Mouse (Mus musculus) natural killer cell, adult 2 months (primary cell): Measurements from ENCODE around the gene Swt1.
A peak's percentile ranks its signal among the peaks of the same experiment; 100 is the strongest.
"Not testable (repeated sequence)": the region's sequence is repeated elsewhere in the genome, so short reads cannot be mapped to it uniquely, and the experiment has no call there.

Experiments used
- DNase-seq, 2 experiments: peaks; one replicate each; pipeline ENCODE4 v3.0.0; 2022; ENCODE audit warnings: low spot score in 2 of 2

The Swt1 gene

GRCm38 (mm10) chr1:151428263-151429221, at the start of gene Swt1, which contains the start of gene Trmt1l:
Gene Swt1 (minus strand): TSS chr1:151428455.
Gene Trmt1l (plus strand): TSS chr1:151428542.
- peak; percentile 95 for DNase-seq

DNA sequence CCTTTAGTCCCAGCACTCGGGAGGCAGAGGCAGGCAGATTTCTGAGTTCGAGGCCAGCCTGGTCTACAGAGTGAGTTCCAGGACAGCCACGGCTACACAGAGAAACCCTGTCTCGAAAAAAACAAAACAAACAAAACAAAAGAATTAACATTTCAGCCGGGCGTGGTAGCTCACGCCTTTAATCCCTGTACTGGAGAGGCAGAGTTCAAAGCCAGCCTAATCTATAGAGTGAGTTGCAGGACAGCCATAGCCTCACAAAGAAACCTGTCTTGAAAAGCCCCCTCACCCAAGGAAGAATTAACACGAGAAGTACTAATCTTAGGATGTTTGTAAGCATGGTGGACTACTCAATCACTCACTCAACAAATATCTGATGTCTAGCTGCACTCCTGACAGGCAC, 44.1 kb upstream of the Swt1 start:
- DNase-seq = not testable (repeated sequence)

GRCm38 (mm10) chr1:151471429-151471828, 43.2 kb upstream of the Swt1 start:
- DNase-seq = no peak

- DNase-seq = no peak
Measured at GRCm38 (mm10) chr1:151466571-151466970, 38.3 kb upstream of the Swt1 start.

GRCm38 (mm10) chr1:151464914-151465313, 36.7 kb upstream of the Swt1 start:
- DNase-seq = no peak

- DNase-seq = no peak
Measured at GRCm38 (mm10) chr1:151461265-151461664, 33.0 kb upstream of the Swt1 start.

DNA sequence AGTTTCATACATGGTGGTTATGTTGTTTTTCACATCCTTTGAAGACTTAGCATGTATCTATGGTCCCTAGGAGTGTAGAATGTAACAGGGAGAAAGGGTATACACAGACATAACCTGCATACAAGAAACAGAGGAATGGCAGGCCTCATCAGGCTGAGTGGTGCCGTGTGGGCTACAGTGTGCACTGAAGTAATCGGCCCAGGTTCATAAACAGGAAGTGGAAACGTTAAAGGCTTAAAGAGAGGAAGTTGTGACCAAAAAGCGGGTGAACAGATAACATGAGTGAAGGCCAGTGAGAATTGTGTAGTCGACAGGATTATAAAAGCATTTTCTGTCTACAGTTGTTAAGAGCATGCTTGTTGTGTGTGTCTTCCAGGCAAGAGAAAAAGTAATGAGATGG, 28.8 kb upstream of the Swt1 start:
- DNase-seq = peak; percentile 22

DNA sequence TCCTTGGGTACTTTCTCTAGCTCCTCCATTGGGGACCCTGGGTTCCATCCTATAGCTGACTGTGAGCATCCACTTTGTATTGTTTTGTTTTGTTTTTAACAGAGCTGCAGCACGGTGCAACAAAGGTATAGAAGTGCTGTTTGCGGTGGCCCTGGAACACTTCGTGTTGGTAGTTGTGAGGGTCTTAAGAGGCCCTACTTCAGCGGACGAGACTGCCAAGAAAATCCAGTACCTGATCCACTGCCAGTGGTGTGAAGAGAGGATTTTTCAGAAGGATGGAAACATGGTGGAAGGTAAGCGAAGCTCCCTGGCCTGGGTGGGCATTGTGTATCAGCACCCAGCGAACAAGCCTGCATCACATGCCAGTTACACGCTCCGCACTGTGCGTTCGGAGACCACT, 23.7 kb upstream of the Swt1 start:
- no peak for DNase-seq

GRCm38 (mm10) chr1:151450851-151451250, 22.6 kb upstream of the Swt1 start:
- no peak for DNase-seq

- no peak for DNase-seq
Measured at GRCm38 (mm10) chr1:151449866-151450265, 21.6 kb upstream of the Swt1 start.

DNA sequence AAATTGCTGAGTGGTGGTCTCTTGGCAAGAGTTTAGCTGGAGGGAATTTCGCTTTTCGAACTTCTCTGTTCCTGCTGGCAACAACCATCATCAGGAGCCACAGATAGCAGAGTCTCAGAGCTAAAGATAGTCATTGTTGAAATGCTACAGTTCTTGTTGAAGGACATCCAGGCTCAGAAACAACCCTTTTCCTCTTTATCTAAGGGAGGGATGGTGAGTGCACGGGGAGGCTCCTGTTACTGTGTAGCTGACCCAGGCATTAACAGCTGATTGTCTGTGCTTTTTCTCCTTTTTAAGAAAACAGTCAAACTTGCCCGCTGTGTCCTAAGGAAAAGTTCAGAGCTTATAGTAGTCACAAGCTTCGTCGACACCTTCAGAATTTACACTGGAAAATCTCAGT, 7.2 kb upstream of the Swt1 start:
- no peak for DNase-seq

DNA sequence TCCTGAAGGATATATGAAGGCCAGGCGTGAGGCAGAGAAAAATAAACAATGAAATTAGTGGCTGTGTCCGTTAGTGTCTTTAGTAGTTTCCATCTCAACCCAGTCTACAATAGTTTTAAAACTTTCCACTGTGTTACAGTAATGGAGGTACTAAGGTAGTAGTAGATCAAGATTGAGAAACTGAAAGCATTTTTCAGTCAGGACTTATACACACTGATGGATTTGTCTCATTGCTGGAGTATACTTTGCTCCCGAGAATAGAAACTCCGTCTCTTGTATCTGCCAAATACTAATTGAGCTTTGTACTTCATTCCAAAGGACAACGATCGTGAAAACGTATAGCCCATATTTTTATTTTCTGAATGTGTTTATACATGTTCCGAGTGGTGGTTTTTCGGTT, 1.1 kb upstream of the Swt1 start:
- no peak for DNase-seq

- DNase-seq = no peak
Measured at GRCm38 (mm10) chr1:151427888-151428262, 380 bp downstream of the Swt1 start.

GRCm38 (mm10) chr1:151426947-151427600, 1.2 kb downstream of the Swt1 start:
- DNase-seq = no peak

DNA sequence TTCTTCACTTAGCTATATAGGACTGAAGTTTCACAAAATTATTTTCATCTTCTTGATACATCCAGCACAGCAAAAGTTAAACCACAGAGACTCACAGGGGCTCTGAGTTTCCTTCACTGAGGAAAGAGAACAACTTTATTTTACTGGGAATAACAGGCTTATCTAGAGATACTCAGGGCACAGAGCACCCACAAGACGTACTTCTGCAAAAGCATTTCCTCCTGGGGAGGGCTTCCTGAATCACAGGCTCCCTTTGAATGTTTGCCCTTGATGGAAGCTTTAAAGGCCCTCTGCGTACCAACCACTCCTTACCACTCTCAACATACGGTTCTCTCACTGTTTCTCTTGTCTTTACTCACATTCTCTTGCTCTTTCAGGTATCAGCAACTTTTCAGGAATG, 6.1 kb downstream of the Swt1 start:
- no peak for DNase-seq

DNA sequence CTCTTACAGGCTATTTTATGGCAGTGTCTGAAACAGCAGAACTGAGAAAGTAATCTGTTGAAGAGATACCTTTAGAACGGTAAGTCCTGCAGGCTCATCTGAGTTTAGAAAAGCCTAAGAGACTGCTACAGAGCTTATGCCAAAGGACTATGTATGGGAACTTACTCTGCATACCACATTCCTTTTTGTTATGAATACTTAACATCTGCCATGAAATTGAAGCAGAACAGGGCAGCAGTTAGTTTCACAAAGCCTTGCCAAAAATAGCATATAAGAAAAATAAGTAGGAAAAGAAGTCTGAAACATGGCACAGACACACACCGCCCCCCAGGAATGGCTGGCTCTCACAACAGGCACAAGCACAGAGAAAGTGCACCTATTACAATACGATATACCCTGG, 18.4 kb downstream of the Swt1 start:
- DNase-seq = no peak

DNA sequence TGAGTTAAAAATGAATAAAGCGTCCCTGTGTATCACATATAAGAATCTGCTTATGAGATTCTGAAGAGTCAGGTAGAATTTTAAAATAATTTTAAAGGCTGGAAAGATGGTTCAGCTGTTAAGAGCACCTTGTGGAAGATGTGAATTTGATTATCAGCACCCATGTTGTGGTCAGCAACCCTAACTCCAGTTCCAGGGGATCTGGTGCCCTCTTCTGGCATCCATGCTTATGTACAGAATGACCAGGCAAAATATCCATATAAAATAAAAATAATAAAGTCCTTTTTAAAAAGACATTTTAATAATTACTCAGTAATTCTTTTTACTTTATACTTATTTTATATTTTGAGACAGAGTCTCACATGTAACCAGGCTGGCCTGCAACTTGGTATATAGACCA, 38.2 kb downstream of the Swt1 start:
- DNase-seq = no peak

DNA sequence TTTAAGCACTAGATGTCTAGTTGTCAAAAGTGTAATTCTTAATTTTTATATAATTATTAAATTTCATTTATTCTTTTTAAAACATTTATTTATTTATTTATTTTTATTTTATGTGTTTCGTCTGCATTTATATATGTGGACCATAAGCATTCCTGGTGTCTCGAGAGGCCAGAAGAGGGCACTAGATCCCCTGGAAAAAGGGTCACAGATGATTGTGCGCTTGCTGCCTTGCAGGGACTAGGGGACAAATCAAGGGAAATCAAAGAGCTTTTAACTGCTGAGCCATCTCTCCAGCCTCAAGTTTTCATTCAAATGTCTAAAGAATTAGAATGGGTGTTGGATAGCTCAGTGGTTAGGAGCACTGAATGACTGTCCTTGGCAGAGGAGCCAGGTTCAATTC, 50.9 kb downstream of the Swt1 start:
- no peak for DNase-seq

DNA sequence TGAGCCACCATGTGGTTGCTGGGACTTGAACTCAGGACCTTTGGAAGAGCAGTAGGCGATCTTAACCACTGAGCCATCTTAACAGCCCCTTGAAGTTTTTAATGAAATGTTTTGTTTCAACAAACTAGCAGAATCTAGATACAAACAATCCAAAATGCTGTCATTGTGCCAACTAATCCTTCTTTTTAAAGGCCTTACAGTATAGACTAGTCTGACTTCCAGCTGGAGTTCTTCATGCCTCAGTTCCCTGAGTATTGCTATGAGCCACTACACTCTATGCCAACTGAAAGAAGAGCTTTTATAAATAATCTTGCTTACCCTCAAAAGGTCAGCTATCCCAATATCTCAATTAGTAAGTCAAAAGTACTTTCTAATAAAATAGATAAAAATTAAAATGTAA, 55.4 kb downstream of the Swt1 start:
- DNase-seq = no peak

DNA sequence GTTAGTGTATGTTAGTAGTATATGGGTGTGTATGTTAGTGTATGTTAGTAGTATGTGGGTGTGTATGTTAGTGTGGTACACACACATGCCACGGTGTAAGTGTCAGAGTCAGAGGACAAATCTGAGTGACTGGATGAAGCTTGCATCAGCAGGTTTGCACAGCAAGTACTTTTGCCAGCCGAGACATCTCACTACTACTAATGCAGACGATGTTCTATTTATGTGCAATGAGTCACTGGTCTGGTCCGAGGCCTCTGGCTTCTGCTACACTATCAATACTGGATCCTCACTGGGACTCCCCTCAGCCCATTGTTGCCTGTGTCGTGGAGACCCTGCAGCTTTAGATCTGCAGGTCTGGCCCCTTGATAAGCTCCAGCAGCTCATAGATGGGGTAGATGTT, 56.7 kb downstream of the Swt1 start:
- DNase-seq = no peak

DNA sequence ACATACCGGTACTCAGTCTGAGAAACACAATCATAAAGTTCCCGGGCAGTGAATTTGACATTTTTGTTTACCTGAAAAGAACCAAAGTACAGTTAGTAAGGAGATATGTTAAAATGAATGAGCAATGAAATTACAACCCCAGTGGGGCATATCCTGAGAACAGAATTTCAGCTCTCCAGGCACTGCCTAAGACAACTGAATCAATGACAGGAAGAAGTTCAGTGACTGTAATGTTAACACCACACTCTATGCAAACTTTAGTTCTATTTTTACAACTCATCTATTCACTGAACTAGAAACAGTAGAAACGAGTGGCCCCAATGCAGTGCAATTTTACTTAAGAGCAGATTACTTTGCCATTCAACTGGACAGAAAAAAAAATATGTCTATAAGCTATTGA, 57.7 kb downstream of the Swt1 start:
- no peak for DNase-seq

DNA sequence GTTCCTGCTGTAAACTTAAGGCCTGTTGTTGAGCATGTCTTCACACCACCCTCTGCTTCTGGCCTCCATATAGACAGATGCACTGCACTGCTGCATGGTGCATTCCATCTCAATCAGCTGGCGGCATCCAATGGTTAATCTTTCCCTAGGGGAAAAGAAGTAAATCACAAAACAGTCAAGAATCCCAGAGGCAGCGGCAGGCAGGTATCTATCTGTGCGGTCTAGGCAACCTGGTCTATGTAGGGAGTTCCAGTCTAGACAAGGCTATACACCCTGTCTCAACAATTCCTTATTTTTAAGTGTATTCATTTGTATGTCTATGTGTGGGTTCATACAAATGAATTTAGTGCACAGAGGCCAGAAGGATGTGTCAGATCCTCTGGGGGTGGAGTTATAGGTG, 59.8 kb downstream of the Swt1 start:
- DNase-seq = no peak

DNA sequence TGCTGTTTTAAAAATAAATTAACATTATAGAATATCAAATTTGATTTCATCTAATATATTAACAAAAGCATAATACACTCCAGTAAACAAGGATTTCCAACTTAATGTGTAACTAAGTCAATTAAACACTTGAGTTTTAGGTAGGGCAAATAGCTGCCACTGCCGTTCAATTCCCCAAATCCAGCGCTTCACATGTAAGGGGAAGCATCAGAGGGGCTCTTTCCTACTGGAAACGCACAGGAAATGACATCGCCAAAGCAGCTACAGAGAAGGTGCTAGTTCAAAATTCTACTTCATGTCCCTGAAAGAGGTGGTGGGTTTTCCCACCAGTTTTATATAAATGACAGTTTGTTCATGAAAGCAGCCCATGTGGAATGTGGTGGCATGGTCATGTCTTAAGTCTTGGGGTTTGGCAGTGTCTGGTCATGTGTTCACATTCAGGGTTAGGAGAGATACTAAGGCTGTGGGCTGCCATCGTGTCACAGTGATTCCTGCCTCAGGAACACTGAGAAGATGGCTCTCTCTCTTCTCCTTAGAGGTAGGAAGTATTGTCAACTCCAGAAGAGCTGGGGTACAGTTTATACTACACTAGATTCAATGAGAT, 60.4 kb downstream of the Swt1 start:
- DNase-seq = no peak
